Mouse (Mus musculus) embryonic facial prominence, embryonic 11.5 days (tissue): ENCODE measurements around the gene Fermt3. TPM values are rescaled to one million over a fixed set of nuclear protein-coding genes. Genes with fewer than 3 reads are reported as not detected.

ENCODE experiments used
- ATAC-seq: fragments of 200-750 bp; cut with Nextera tagmentation; replicated peaks from 2 replicates; pipeline ENCODE4 v1.8.0; 2017; ENCODE audit warnings: low read depth; ENCODE audit not compliant: insufficient number of reproducible peaks, low FRiP score, low TSS enrichment
- DNase-seq: peaks from one replicate; pipeline ENCODE4 v3.0.0-alpha.2; 2015; ENCODE audit warnings: low spot score
- H3K27ac ChIP-seq: fragments of 300-500 bp; sonication (generic); replicated peaks from 2 replicates; pipeline ENCODE4 v1.5.1; 2014; ENCODE audit warnings: mild to moderate bottlenecking, low read depth, low read length, control low read depth
- H3K27me3 ChIP-seq: fragments of 300-500 bp; sonication (generic); 2 replicates; pipeline ENCODE4 v1.6.1; 2014; ENCODE audit warnings: mild to moderate bottlenecking, low read length, moderate library complexity, mixed read lengths; ENCODE audit not compliant: control insufficient read depth, insufficient read depth
- H3K36me3 ChIP-seq: fragments of 300-500 bp; sonication (generic); replicated peaks from 2 replicates; pipeline ENCODE4 v1.6.1; 2014; ENCODE audit warnings: low read depth, mild to moderate bottlenecking, low read length, moderate library complexity, mixed read lengths; ENCODE audit not compliant: control insufficient read depth, insufficient read depth
- H3K4me1 ChIP-seq: fragments of 300-500 bp; sonication (generic); 2 replicates; pipeline ENCODE4 v1.6.1; 2014; ENCODE audit warnings: low read length, mixed read lengths; ENCODE audit not compliant: control insufficient read depth, insufficient read depth
- H3K4me2 ChIP-seq: fragments of 300-500 bp; sonication (generic); 2 replicates; pipeline ENCODE4 v1.6.1; 2014; ENCODE audit warnings: low read depth, mild to moderate bottlenecking, control low read depth, low read length, moderate library complexity
- H3K4me3 ChIP-seq: fragments of 300-500 bp; sonication (generic); 2 replicates; pipeline ENCODE4 v1.5.1; 2014; ENCODE audit warnings: low read depth, low read length, control low read depth
- H3K9ac ChIP-seq: fragments of 300-500 bp; sonication (generic); replicated peaks from 2 replicates; pipeline ENCODE4 v1.6.1; 2014; ENCODE audit warnings: mild to moderate bottlenecking, control low read depth, low read length
- H3K9me3 ChIP-seq: fragments of 300-500 bp; sonication (generic); replicated peaks from 2 replicates; pipeline ENCODE4 v1.6.1; 2016; ENCODE audit warnings: mild to moderate bottlenecking, low read length, inconsistent platforms, mixed read lengths; ENCODE audit not compliant: control insufficient read depth
- WGBS: fragments of 180-500 bp; shearing (Covaris S2); extraction: QIAGEN DNeasy Blood & Tissue Kit; methylation state at CpG from one replicate; pipeline ENCODE4 v1.1.7; 2014; 5-methylcytosine and 5-hydroxymethylcytosine counted together
- polyA plus RNA-seq: library from polyadenylated mRNA; unstranded; fragments of >200 nt; fragmentation: Nextera tagmentation; extraction: Ambion mirVana; gene quantifications from 2 replicates; pipeline ENCODE4 v1.2.1, GENCODE M21; 2014

Gene Fermt3
- polyA plus RNA-seq, 1 experiment from 2014 or later, result 6.6 TPM

- ATAC-seq, result no peak
- Histone ChIP-seq H3K27me3 (no peaks in the 10 kb centered on the region), H3K36me3 (no peaks in the 10 kb centered on the region), H3K4me1 (0 out of 2 replicates have a peak, but pooled peaks cover 2% of the 10 kb centered on the region), H3K9ac (no peak overlapping the region), H3K4me2 (no peak overlapping the region), H3K27ac (no peak overlapping the region), H3K4me3 (no peak overlapping the region), H3K9me3 (no peaks in the 10 kb centered on the region)
- no peak for DNase-seq
- 29% methylated on average over 4 of the region's 4 CpGs for WGBS
These were observed 25.4 kb upstream of the Fermt3 start for GRCm38 (mm10) chr19:7044706-7045105.

GRCm38 (mm10) chr19:7044279-7044678 lies 25.0 kb upstream of the Fermt3 start:
- Histone ChIP-seq H3K4me1 (0 out of 2 replicates have a peak, but pooled peaks cover 2% of the 10 kb centered on the region), H3K36me3 (no peaks in the 10 kb centered on the region), H3K4me2 (no peak overlapping the region), H3K27me3 (no peaks in the 10 kb centered on the region), H3K27ac (no peak overlapping the region), H3K9me3 (no peaks in the 10 kb centered on the region), H3K4me3 (no peak overlapping the region), H3K9ac (no peak overlapping the region)
- 57% methylated on average over 4 of the region's 4 CpGs for WGBS
- DNase-seq, result no peak
- no peak for ATAC-seq

- H3K36me3 ChIP-seq, result no peaks in the 10 kb centered on the region
- H3K4me2 ChIP-seq, result no peak overlapping the region
- DNase-seq (no peak), ATAC-seq (no peak)
- no peak overlapping the region; the same call in 1 of the 2 replicates for H3K9ac ChIP-seq
- H3K4me3 ChIP-seq, result no peak overlapping the region; the same call in 1 of the 2 replicates
- 85% methylated on average over 2 of the region's 2 CpGs for WGBS
- 0 out of 2 replicates have a peak, but pooled peaks cover 2% of the 10 kb centered on the region for H3K4me1 ChIP-seq
- H3K27me3 ChIP-seq, result no peaks in the 10 kb centered on the region
- H3K9me3 ChIP-seq, result no peaks in the 10 kb centered on the region
- H3K27ac ChIP-seq, result peak overlapping the region; percentile 83
These were observed 21.9 kb upstream of the Fermt3 start for GRCm38 (mm10) chr19:7041171-7041570.

DNA sequence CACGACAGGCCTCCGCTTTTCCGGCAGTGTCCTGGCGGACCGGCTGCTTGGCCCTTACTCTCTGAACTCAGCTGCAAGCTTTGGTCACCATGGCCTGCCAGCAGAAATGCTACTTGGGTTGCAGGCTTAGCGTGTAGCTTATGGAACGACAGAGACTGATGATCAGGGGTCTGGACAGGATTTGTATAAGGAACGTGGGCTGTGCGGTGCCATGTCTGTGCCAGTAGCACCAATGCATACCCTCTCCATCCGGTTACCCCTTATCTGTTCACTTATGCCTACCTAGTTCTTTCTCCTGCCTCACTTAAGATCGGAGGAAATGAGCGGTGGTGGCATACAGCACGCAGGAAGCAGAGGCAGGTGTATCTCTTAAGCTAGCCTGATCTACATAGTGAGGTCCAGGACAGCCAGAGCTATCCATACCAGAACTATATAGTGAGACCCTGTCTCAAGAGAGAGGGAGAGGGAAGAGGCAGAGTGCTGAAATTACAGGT lies 21.4 kb upstream of the Fermt3 start:
- H3K27me3 ChIP-seq, result no peaks in the 10 kb centered on the region
- H3K4me2 ChIP-seq, result peak overlapping the region; percentile 81
- H3K36me3 ChIP-seq, result no peaks in the 10 kb centered on the region
- peak overlapping the region; percentile 78 for H3K9ac ChIP-seq
- ATAC-seq (peak; percentile 1; the same call in 1 of the 2 replicates), DNase-seq (no peak)
- 26% methylated on average over 13 of the region's 13 CpGs for WGBS
- peak overlapping the region; percentile 52 for H3K4me3 ChIP-seq
- H3K9me3 ChIP-seq, result no peaks in the 10 kb centered on the region
- H3K27ac ChIP-seq, result peak overlapping the region; percentile 83
- H3K4me1 ChIP-seq, result 0 out of 2 replicates have a peak, but pooled peaks cover 2% of the 10 kb centered on the region

GRCm38 (mm10) chr19:7039841-7040636 lies 20.8 kb upstream of the Fermt3 start, which contains the start of gene Stip1:
Gene Stip1 (minus strand): TSS chr19:7039967.
- Histone ChIP-seq H3K36me3 (peaks cover 3% of the 10 kb centered on the region; the same call in 1 of the 2 replicates), H3K27ac (peak within 1 kb of the TSS; percentile 83), H3K4me3 (peak within 1 kb of the TSS; percentile 88), H3K27me3 (no peaks in the 10 kb centered on the region), H3K9me3 (no peaks in the 10 kb centered on the region), H3K9ac (peak within 1 kb of the TSS; percentile 96), H3K4me2 (peak within 1 kb of the TSS; percentile 81), H3K4me1 (0 out of 2 replicates have a peak, but pooled peaks cover 2% of the 10 kb centered on the region)
- peak; percentile 100 for DNase-seq
- peak; percentile 99 for ATAC-seq
- WGBS, result under 1% methylated on average over 49 of the region's 49 CpGs

DNA sequence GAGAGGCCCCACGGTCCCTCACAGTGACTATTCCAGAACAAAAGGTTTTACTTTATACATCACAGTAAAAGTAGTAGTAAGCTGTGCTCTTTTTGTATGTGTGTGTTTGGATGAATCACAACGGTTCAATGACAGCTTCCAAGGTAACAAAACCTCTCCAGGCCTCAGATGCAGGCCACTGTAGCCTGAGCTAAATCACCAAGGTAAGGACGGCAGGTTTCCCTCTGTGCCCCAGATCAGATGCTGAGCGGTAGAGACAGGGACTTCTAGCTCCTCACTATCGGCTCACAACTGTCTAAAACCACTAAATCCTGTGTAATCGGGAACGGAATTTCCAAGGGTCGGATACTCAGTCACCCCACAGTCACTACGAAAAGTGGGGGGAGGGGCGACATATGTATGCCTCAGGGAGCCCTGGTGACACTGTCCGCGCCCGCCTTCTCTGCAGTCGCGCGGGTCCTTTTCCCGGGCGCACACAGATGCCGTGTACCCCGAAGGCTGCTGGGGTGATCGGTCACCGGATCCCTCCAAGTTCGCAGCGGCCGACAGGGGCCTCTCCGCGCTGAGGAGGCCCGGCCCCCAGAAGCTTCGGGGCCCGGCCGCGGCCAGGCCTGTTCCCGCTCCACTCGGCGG lies 19.9 kb upstream of the Fermt3 start:
- Histone ChIP-seq H3K27ac (peak overlapping the region; percentile 80), H3K9me3 (no peaks in the 10 kb centered on the region), H3K4me1 (0 out of 2 replicates have a peak, but pooled peaks cover 2% of the 10 kb centered on the region), H3K4me3 (peak overlapping the region; percentile 88), H3K27me3 (no peaks in the 10 kb centered on the region), H3K36me3 (peaks cover 6% of the 10 kb centered on the region), H3K4me2 (peak overlapping the region; percentile 49), H3K9ac (peak overlapping the region; percentile 96)
- peak; percentile 70 for DNase-seq
- WGBS, result 2% methylated on average over 35 of the region's 35 CpGs
- peak; percentile 6; the same call in 1 of the 2 replicates for ATAC-seq

DNA sequence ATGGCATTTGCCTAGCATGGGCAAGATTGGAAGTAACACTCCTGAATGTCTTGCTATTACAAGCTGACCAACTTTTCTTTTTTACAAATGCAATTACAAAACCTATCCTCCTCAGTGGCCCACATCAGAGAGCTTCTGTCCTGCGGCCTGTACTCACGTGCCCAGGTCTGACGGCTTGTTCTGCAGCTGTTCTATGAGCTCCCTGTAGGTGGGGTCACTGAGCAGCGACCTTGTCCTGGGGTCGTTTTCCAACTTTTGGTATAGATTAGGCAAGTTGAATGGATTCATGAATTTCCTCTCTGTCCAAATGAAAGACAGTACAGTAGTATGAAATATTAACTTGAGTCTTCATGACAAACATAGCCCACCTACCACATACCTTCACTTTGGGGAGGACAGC lies 14.7 kb upstream of the Fermt3 start:
- Histone ChIP-seq H3K9me3 (no peaks in the 10 kb centered on the region), H3K27me3 (no peaks in the 10 kb centered on the region), H3K4me3 (no peak overlapping the region), H3K4me2 (no peak overlapping the region), H3K27ac (no peak overlapping the region), H3K4me1 (no peaks in the 10 kb centered on the region), H3K9ac (no peak overlapping the region), H3K36me3 (peaks cover 29% of the 10 kb centered on the region)
- no peak for DNase-seq
- 91% methylated on average over 5 of the region's 5 CpGs for WGBS
- ATAC-seq, result no peak
